Mouse (Mus musculus): Measurements from ENCODE around the gene Wdr34.
A peak's percentile ranks its signal among the peaks of the same experiment; 100 is the strongest.

Gene Wdr34

DNA sequence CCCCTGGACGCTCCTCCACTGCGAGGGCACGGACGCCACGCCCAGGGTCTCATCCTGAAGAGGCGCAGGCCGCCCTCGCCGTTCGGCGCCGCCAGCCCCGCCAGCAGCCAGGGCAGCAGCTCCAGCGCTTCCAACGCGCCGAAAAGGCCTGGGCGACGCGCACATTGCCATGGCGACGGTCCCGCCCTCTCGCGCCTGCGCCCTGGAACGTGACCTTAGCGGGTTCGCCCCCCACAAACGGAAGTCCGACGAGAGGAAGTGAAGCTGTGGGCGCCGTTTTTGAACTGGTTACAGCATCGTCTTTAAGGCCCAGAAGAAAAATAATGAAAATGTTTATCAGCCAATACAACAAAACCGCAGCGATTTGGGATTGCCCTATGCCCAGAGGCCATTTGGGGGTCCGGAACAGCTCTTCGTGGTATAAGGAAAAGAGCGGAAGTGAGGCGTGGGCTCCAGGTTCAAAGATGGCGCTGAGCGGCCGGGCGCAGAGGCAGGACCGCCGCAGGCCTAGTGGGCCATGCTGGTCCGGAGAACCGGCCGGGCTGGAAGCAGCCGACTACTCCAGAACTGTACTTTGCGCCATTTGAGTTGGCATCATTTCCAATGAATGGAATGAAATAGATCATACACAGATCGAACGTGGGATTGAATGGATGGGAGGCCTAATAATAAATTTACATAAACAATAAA is at the start of gene Wdr34:
Gene Wdr34, minus strand, starts transcription at position 183 of the 690 bp plus-strand sequence.
- DNase-seq (ENCODE audit: low spot score) = peak; percentile 100

DNA sequence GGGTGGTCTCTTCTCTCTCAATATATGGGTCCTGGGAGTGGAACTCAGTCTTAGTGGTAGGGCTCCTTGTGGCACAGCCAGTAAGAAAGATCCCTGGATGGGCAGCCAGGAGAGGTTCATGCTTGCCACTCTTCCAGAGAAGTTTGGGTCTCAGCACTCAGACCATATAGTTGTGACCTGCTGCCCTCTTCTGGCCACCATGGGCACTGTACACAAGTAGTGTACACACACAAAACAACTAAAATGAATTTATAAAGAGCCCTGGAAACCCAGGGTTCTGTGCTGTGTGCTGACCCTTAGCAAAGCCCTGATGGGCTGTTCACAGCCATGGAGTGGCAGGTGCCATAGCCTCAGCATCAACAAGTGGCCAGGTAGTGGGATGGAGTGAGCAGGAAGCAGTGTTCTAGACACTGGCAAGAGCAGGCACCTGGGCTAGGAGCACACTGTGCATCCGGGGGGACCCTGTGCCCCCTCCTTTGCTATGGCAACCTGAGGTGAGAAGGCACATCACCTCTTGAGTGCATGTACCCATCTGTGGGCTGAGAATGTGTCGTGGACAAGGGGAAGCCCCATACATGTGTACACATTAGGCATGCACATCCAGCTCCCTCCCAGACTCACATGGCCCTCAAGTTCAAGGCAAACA is 47.3 kb upstream of the Wdr34 start:
- DNase-seq (ENCODE audit: low spot score) = peak; percentile 80

- DNase-seq (ENCODE audit: low spot score) = peak; percentile 43
These were observed 45.5 kb upstream of the Wdr34 start for GRCm38 (mm10) chr2:30094208-30094588.

- DNase-seq (ENCODE audit: low spot score) = peak; percentile 96
These were observed 45.0 kb upstream of the Wdr34 start, which contains the start of gene Zdhhc12 for GRCm38 (mm10) chr2:30093471-30094207. TSS of gene Zdhhc12 (minus strand) at chr2:30093648.

GRCm38 (mm10) chr2:30092280-30092918 is 43.7 kb upstream of the Wdr34 start:
- DNase-seq (ENCODE audit: low spot score) = no peak

DNA sequence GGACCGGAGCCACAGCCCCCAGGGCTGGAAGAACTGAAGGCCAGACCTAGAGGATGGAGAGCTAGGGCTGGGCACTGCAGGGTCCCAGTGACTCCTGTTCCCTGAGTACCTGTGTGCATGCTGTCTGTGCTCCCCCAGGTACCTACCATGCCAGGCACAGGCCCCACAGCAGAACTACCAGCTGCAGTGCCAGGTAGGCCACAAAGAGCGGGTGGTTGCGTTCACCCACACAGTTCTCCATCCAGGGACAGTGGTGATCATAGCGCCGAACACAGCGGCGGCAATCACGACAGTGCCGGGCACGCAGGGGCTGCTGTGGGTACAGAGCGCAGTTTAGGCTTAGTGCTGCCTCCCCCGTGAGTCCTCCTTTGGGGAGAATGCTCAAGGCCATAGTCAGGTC is 42.8 kb upstream of the Wdr34 start:
- no peak for DNase-seq (ENCODE audit: low spot score)

DNA sequence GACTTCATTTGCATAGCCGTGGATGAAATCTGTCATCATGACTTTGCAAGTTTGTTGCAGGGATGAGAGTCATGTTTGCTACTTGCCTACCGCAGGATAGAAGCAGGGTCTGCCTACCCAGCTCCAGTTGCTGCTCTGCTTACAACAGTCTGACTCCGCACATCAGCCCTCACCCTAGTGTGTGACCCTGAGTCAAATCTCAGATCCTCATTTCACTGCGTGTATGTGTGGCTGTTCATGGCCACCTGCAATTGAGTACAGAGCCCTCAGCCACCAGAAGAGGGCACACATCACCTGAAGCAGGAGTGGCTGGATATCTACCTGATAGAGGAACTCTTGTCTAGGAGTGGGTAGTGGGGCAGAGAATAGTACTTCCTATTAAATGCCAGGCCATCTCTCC is 38.6 kb upstream of the Wdr34 start:
- no peak for DNase-seq (ENCODE audit: low spot score)

DNA sequence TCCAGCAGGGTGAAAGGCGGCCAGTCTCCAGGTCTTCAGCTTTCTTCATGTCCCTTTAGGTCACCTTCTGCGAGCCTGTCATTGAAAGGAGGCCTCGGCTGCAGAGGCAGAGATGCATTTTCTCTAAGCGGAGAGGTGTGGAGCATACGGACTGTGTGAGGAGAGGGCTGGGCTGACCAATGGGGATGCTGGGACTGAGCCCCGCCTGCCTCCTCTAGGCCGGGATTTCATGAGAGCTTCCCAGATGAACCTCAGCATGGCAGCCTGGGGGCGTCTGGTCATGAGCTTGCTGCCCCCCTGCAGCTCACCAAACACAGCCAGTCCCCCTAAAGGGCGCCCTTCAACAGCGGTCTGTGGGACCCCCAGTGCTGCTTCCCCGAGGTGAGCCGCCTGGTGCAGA is 36.0 kb upstream of the Wdr34 start:
- DNase-seq (ENCODE audit: low spot score) = peak; percentile 61

GRCm38 (mm10) chr2:30084113-30084512 is 35.4 kb upstream of the Wdr34 start:
- DNase-seq (ENCODE audit: low spot score) = no peak

DNA sequence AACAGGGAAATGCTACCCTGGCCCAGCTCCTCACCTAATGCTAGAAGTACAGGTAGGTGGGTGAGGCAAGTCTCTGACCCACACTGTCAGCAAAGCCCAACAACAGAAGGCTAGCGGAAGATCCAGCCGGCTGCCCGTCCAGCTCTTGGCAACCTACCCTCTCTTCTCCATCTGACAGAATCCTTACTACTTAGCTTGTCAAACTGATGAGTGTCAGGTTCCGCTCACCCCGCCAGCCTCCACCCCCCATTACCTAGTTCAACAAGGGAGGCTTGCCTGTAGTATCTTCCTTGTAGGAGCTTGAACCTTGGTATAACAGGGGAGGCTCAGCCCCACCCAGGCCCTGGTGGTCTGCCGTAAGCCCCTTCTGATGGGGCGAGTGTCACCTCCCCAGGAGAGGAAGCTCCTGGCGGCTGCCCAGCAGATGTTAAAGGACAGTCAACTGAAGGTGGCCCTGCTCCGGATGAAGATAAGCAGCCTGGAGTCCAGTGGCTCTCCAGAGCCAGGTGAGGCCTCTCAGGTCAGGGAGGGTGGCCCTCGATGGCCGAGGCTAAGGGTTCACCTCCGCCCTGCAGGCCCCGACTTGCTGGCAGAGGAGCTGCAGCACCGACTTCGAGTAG is 31.6 kb upstream of the Wdr34 start:
- no peak for DNase-seq (ENCODE audit: low spot score)

DNA sequence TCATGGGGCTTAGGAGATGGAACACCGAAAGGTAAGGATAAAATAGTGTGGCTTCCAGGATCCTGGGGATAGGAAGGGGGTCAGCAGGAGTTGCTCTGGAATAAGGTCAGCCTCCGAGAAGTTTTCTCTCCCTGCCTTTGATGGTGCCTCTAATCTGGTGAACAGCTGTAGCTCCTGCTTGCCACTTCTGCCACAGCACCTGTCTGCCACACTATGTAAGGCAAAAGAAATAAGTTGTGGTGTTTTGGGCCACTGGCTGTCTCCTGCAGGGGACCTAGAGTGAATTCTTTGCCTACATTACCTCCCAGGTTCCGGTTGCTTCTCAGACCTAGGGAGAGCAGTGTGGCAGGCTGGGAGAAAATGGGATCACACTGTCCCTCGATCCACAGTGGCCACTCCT is 30.1 kb upstream of the Wdr34 start:
- DNase-seq (ENCODE audit: low spot score) = no peak

GRCm38 (mm10) chr2:30078349-30078712 is 29.6 kb upstream of the Wdr34 start:
- peak; percentile 48 for DNase-seq (ENCODE audit: low spot score)

- DNase-seq (ENCODE audit: low spot score) = peak; percentile 94
These were observed 29.0 kb upstream of the Wdr34 start, which contains the start of gene Pkn3 for GRCm38 (mm10) chr2:30077502-30078348. TSS of gene Pkn3 (plus strand) at chr2:30077684.

DNA sequence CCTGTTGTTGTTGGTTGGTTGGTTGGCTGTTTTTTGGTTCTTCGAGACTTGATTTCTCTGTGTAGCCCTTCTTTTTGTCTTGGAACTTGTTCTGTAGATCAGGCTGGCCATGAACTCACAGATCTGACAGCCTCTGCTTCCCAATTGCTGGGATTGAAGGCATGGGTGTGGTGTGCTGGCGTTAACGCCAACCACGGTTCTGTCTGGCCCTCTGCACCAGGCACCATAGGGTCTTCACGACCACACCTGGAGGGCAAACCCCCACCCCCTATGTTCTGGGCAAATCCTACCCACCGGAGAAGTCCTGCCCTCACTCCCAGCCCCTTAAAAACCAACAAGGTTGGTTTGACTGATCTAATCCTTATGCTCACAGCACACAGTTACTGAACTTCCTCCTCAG is 28.3 kb upstream of the Wdr34 start:
- DNase-seq (ENCODE audit: low spot score) = no peak

- DNase-seq (ENCODE audit: low spot score) = no peak
These were observed 27.8 kb upstream of the Wdr34 start for GRCm38 (mm10) chr2:30076439-30076838.

DNA sequence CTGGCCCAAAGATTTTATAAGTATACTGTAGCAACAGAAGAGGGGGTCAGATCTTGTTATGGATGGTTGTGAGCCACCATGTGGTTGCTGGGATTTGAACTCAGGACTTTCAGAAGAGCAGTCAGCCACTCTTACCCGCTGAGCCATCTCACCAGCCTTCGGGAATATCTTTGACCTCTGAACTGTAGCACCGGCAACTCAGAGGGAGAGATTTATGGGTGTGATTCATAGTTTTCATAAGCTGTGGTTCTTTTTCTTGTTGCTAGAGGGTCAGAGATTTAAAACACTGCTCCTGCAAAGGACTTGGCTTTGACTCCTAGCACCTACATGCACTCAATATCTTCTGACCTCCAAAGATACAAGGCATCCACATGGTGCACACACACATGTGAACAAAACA is 26.9 kb upstream of the Wdr34 start:
- no peak for DNase-seq (ENCODE audit: low spot score)

GRCm38 (mm10) chr2:30073285-30073684 is 24.6 kb upstream of the Wdr34 start:
- no peak for DNase-seq (ENCODE audit: low spot score)

DNA sequence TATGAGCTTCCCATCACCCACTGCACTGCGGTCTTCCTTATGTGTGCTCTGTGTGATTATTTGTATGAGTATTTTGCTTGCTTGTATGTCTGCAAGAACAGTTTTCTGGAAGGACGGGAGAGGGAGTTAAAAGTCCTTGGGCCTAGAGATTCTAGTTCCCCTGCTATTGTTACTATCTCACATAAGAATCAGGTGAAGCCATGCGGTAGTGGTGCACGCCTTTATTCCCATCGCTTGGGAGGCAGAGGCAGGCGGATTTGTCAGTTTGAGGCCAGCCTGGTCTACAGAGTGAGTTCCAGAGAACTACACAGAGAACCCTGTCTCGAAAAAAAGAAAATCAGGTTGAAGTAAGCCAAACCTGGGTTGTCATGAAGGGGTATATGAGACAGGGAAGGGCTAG is 24.2 kb upstream of the Wdr34 start:
- no peak for DNase-seq (ENCODE audit: low spot score)

DNA sequence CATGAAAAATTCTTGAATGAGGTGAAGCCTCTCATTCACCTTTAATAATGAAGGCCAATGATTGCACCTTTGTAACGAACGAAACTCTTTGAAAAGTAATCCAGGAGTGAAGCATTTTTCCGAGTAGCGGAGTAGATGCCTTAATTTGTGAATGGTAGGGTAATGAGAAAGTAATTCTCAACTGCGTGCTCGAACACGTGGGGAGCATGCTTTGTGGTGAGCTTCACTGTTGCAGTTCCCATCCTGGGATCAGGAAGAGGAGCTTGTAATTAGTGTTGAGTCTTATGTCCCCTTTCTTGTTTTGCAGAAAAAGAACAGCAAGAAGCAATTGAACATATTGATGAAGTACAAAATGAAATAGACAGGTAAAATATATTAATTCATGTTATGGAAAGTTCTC is 19.3 kb upstream of the Wdr34 start:
- DNase-seq (ENCODE audit: low spot score) = no peak

- DNase-seq (ENCODE audit: low spot score) = peak; percentile 64
These were observed 18.6 kb upstream of the Wdr34 start for GRCm38 (mm10) chr2:30067031-30067888.

All from embryo, embryonic 10 days (tissue).